Mouse (Mus musculus): ENCODE measurements at regions not wholly inside any gene's neighbourhood (a gene's known extent, or its start where the extent isn't known, plus 50 kb on each side); places are given as distances from the start of the nearest gene placed in this dataset.

DNA sequence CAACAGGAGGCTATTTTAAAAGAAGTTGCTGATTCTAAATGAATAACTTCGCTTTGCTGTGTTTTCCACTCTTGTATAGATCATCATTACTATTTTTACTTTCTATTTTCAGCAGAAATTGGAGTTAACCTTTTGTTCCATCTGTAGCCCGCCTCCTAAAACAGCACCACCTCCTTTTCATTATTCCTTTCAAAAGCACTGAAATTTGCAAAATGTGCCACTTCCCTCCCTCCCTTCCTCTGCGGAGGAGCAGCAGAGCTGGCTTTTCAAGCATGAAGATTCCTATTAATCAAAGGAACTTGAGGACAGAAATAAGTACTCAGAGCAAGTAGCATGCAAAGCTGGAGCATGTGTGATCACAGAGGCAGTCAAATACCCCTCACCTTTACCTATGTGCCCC is 497.7 kb downstream of the Nsun3 start:
- Histone ChIP-seq H3K4me2 (replicated peaks; ENCODE audit: low read depth) (no peak overlapping the region), H3K4me3 (ENCODE audit: low read depth, low read length) (no peak overlapping the region), H3K4me1 (replicated peaks; ENCODE audit: control insufficient read depth, insufficient read depth, low read length) (no peaks in the 10 kb centered on the region), H3K9ac (ENCODE audit: low read depth, low read length) (no peak overlapping the region), H3K9me3 (ENCODE audit: control insufficient read depth) (no peaks in the 10 kb centered on the region), H3K27ac (ENCODE audit: low read depth, low read length) (no peak overlapping the region), H3K36me3 (ENCODE audit: control insufficient read depth, insufficient read depth) (no peaks in the 10 kb centered on the region), H3K27me3 (replicated peaks; ENCODE audit: control insufficient read depth, insufficient read depth, low read length) (no peaks in the 10 kb centered on the region)
- 71% methylated on average over 3 of the region's 3 CpGs for WGBS
- no peak for ATAC-seq
- TF ChIP-seq CTCF (IDR thresholded peaks at IDR 0.05; ENCODE audit: low read depth) = no peak

Measured in intestine, postnatal 0 days (tissue).